Mouse (Mus musculus) heart, embryonic 10.5 days (tissue): ENCODE data around the gene Spp2. TPM values are rescaled to one million over a fixed set of nuclear protein-coding genes. Genes with fewer than 3 reads are reported as not detected.

Experiments used
- DNase-seq: peaks from one replicate; pipeline ENCODE4 v3.0.0-alpha.2; 2017; ENCODE audit warnings: low spot score
- H3K27ac ChIP-seq: fragments of 300-500 bp; sonication (generic); 2 replicates; pipeline ENCODE4 v1.5.1; 2016; ENCODE audit warnings: mild to moderate bottlenecking
- H3K27me3 ChIP-seq: fragments of 300-500 bp; sonication (generic); 2 replicates; pipeline ENCODE4 v1.6.1; 2016; ENCODE audit warnings: mild to moderate bottlenecking; ENCODE audit not compliant: poor library complexity, insufficient read depth, severe bottlenecking
- H3K36me3 ChIP-seq: fragments of 300-500 bp; sonication (generic); 2 replicates; pipeline ENCODE4 v1.6.1; 2016; ENCODE audit warnings: mild to moderate bottlenecking, moderate library complexity
- H3K4me1 ChIP-seq: fragments of 300-500 bp; sonication (generic); 2 replicates; pipeline ENCODE4 v1.6.1; 2016; ENCODE audit warnings: mild to moderate bottlenecking
- H3K4me3 ChIP-seq: fragments of 300-500 bp; sonication (generic); 2 replicates; pipeline ENCODE4 v1.5.1; 2016; ENCODE audit warnings: mild to moderate bottlenecking, moderate library complexity
- H3K9me3 ChIP-seq: fragments of 300-500 bp; sonication (generic); 2 replicates; pipeline ENCODE4 v1.6.1; 2016; ENCODE audit warnings: mild to moderate bottlenecking, moderate library complexity
- WGBS: fragments of 180-500 bp; shearing (Covaris S2); methylation state at CpG from one replicate; pipeline ENCODE4 v1.1.7; 2016; 5-methylcytosine and 5-hydroxymethylcytosine counted together
- polyA plus RNA-seq: library from polyadenylated mRNA; unstranded; fragments of >200 nt; fragmentation: Nextera tagmentation; extraction: Ambion mirVana; gene quantifications from 2 replicates; pipeline ENCODE4 v1.2.1, GENCODE M21; 2016

Gene Spp2
- 0.28 and 7.4 TPM in 2 replicates for polyA plus RNA-seq

DNA sequence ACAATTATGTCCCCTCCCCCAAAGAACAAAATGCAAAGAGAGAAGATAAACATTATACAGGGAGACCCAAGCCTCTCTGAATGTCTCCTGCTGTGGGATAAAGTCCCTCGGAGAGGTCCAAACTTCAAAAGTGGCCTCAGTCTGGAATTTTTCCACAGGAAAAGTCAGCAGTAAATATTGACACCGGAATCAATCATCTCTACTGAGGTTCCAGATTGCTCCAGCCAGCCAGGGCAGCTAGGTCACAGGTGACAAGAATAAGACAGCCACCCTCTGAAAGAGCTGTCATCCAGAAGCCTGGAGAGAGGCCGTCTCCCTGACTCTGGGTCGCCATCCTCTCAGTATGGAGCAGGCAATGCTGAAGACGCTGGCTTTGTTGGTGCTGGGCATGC is at the start of gene Spp2:
Spp2 (plus strand) TSS at position 155 of the 392 bp plus-strand sequence.
- no peaks in the 10 kb centered on the region for H3K9me3 ChIP-seq
- H3K27me3 ChIP-seq = no peaks in the 10 kb centered on the region
- H3K4me3 ChIP-seq = no peak within 1 kb of the TSS
- WGBS = 65% methylated on average over 5 of the region's 5 CpGs
- H3K4me1 ChIP-seq = no peaks in the 10 kb centered on the region
- DNase-seq = no peak
- H3K27ac ChIP-seq = no peak within 1 kb of the TSS
- no peaks in the 10 kb centered on the region for H3K36me3 ChIP-seq

DNA sequence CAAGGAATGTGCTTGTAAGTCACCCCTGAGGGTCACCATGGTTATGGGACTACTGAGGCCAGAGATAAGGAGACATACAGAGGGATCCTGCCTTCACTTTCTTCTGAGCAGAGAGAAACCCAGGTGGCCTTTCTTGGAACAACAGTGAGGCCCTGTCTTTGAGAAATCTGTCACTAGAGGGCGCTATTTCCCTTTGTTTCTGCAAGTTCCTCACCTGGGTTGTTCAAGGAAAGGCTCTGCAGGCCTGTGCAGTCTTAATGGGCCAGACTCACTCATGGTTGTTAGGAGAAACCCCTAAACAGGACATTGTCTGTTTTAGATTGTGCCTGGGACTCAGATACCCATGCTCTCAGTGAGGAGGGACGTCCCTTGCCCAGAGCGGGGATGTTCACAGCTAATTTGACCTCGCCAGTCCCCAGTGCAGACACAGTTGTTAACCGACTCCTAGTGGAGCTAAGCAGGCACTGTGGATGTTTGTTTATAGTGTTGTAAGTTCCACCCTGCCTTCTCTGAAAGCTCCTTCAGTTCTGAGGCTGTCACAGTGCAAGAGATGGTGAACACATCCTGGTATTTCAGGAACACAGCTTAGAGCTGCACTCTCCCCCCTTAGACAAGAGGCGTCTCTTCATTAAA is 49.2 kb upstream of the Spp2 start:
- Histone ChIP-seq H3K36me3 (no peaks in the 10 kb centered on the region), H3K4me1 (no peaks in the 10 kb centered on the region), H3K27me3 (no peaks in the 10 kb centered on the region), H3K9me3 (no peaks in the 10 kb centered on the region), H3K27ac (no peak overlapping the region), H3K4me3 (no peak overlapping the region)
- DNase-seq = no peak
- WGBS = 57% methylated on average over 6 of the region's 6 CpGs

DNA sequence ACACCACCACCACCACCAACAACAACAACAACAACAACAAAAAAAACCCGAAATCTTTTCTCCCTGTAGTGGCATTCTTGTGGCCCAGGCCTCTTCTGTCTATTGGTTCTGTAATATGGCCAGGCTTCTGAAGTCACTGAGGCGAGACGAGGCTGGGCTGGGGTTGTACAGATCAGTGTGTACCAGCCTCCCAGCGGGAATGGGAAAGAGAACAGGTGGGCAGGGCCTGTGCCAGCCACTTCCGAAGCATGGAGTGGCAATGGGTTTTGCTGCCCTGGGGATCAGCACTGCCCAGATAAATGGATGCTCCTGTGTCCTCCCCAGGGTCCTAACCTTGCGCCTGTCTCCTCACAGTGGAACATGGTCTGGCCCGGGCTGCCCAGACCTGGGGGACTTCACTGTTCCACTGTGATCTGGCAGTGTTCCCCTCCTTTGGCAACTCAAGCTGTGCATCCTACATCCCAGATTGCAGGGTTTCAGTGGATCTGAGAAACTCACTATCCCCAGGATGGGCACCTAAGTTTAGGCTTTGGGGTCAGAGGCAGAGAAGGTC is 48.6 kb upstream of the Spp2 start:
- no peaks in the 10 kb centered on the region for H3K36me3 ChIP-seq
- no peak overlapping the region for H3K27ac ChIP-seq
- DNase-seq = no peak
- 80% methylated on average over 7 of the region's 7 CpGs for WGBS
- H3K9me3 ChIP-seq = no peaks in the 10 kb centered on the region
- no peaks in the 10 kb centered on the region for H3K27me3 ChIP-seq
- H3K4me1 ChIP-seq = no peaks in the 10 kb centered on the region
- no peak overlapping the region for H3K4me3 ChIP-seq

DNA sequence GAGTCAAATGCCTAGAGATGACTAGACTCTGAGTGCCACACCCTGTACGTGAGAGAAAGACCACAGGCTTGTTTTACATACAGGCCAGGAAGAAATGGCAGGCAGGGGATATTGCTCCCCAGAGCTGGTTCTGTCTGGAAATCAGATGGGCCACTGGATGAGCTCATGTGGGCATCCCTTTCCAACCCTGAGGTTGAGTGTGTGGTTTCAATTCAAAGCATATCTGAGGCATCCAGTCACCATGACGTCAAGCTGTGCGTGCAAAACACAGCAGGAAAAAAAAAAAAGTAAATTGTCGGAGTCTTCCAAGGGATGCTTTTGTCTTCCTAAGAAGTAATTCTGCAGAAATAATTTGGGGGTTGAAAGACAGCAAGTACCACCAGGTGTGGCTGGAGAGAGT is 45.7 kb upstream of the Spp2 start:
- H3K4me1 ChIP-seq = no peaks in the 10 kb centered on the region
- H3K27ac ChIP-seq = no peak overlapping the region
- WGBS = 85% methylated on average over 4 of the region's 4 CpGs
- no peaks in the 10 kb centered on the region for H3K36me3 ChIP-seq
- H3K4me3 ChIP-seq = no peak overlapping the region
- H3K9me3 ChIP-seq = no peaks in the 10 kb centered on the region
- no peak for DNase-seq
- H3K27me3 ChIP-seq = no peaks in the 10 kb centered on the region

DNA sequence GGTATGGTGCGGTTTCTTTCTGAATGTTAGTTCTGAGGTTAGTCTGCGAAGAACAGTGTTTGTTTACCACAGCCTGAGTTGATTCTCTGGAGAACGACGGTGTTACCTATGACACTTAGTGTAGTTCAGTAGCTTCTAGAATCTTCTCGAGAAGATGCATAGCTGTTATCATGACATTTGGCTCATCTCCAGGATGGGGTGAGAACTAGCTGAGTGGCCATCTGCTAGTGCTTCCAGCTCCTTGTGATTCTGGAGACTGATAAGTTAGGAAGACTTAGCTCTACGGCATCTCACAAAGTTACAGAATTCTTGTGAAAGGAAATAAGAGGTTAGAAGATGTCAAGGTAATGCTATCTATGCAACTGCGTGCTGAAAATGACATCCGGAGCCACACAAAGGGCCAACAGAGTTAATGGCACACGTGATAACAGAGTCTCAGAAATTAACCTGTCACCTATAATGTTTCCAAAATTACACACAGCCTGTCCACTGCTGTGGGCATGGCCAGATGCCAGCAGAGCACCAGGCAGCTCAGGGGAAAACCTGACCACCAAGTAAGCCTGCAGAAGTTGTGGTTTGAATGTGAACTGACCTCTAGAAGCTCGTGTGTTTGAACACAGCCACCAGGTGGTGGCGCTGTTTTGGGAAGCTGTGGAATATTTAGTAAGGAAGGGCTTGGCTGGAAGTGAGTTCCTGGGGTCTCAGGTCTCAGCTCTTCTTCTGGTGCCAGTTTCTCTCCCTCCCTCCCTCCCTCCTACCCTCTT is 39.7 kb upstream of the Spp2 start:
- Histone ChIP-seq H3K9me3 (no peaks in the 10 kb centered on the region), H3K4me3 (no peak overlapping the region), H3K36me3 (no peaks in the 10 kb centered on the region), H3K4me1 (no peaks in the 10 kb centered on the region; the same call in 1 of the 2 replicates), H3K27me3 (no peaks in the 10 kb centered on the region), H3K27ac (no peak overlapping the region)
- 74% methylated on average over 11 of the region's 11 CpGs for WGBS
- no peak for DNase-seq

DNA sequence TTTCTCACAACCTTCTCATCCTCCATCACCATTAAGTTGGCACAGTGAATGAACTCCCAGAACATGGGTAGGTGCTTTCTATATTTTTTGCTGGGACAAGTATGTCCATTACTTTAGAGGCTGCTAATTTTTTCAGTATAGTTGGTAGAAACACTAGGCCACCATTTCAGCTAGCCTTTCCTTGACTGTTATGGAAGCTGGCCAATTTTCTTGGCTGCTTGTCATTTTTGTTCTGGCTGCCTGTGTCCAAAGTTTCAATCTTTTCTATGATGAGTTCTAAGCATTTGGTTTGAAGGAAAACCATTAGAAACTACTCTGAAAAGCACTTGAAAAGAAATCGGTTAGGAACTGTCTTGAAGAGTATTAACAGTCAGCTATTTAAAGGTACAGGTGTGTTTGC is 28.3 kb upstream of the Spp2 start:
- H3K36me3 ChIP-seq = no peaks in the 10 kb centered on the region
- H3K4me1 ChIP-seq = no peaks in the 10 kb centered on the region
- H3K27ac ChIP-seq = no peak overlapping the region
- H3K27me3 ChIP-seq = no peaks in the 10 kb centered on the region
- DNase-seq = no peak
- H3K4me3 ChIP-seq = no peak overlapping the region
- no peaks in the 10 kb centered on the region for H3K9me3 ChIP-seq
- WGBS = 88% methylated on average over 1 of the region's 1 CpGs

DNA sequence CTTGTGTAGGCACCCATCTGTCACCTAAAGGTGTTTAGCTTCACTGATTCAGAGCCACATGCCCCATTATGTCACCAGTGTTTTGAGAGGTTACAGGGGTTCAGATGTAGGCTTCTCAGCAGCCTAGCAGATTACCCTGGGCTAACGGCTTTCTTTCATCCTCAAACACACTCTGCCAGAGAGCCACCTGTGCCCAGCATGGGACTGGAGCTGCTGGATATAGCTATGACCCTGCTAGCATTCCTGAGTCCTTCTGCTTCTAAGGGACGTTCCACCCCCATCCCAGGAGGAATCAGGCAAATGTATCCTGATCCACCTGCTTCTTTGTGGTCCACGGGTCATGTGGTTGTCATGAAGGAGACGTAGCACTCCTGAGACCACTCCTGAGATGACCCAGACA is 15.1 kb upstream of the Spp2 start:
- WGBS = 64% methylated on average over 4 of the region's 4 CpGs
- no peaks in the 10 kb centered on the region for H3K4me1 ChIP-seq
- no peak overlapping the region for H3K27ac ChIP-seq
- no peak for DNase-seq
- no peaks in the 10 kb centered on the region for H3K9me3 ChIP-seq
- no peaks in the 10 kb centered on the region for H3K27me3 ChIP-seq
- no peaks in the 10 kb centered on the region for H3K36me3 ChIP-seq
- H3K4me3 ChIP-seq = no peak overlapping the region

DNA sequence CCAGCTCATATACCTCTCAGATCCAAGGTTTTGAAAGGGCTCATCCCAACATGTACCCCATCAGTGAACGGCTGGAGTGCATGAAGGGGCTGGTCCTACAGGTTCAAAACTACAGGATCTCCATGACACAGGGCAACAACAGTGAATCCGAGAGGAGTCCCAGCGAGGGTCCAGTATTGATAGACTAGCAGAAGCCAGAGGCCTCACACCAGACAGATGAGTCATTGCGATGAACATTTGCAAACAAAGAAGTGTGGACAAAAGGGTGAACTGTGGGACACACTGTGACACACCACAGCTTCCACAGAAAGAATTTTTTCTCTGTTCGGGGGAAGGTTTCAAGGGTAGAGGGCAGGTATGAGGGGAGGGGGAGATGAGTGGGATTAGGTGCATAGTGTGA is 13.4 kb upstream of the Spp2 start:
- Histone ChIP-seq H3K4me1 (no peaks in the 10 kb centered on the region), H3K27me3 (no peaks in the 10 kb centered on the region), H3K36me3 (no peaks in the 10 kb centered on the region), H3K4me3 (no peak overlapping the region), H3K27ac (no peak overlapping the region), H3K9me3 (no peaks in the 10 kb centered on the region)
- DNase-seq = no peak
- 81% methylated on average over 5 of the region's 5 CpGs for WGBS

DNA sequence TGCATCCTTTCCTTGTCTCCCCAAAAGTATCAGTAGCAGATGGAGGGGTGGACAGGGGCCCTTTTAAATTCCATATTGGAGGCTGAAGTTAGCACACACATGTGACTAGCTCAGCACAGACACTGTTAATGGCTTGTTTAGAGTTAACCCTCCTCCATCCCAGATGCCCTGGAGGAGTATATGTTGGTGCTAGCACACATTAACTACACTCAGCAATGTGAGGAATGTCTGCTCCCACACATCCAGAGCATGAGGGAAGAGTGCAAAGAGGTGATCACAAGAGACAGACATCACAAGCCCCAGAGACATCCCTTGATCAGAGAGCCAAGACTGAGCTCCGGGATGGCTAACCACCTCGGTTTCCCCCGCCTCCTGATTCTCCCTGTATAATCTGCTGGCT is 3.4 kb upstream of the Spp2 start:
- DNase-seq = no peak
- Histone ChIP-seq H3K4me1 (peaks cover 12% of the 10 kb centered on the region), H3K4me3 (no peak overlapping the region), H3K27me3 (no peaks in the 10 kb centered on the region), H3K9me3 (no peaks in the 10 kb centered on the region), H3K27ac (no peak overlapping the region), H3K36me3 (no peaks in the 10 kb centered on the region)
- 61% methylated on average over 3 of the region's 3 CpGs for WGBS

DNA sequence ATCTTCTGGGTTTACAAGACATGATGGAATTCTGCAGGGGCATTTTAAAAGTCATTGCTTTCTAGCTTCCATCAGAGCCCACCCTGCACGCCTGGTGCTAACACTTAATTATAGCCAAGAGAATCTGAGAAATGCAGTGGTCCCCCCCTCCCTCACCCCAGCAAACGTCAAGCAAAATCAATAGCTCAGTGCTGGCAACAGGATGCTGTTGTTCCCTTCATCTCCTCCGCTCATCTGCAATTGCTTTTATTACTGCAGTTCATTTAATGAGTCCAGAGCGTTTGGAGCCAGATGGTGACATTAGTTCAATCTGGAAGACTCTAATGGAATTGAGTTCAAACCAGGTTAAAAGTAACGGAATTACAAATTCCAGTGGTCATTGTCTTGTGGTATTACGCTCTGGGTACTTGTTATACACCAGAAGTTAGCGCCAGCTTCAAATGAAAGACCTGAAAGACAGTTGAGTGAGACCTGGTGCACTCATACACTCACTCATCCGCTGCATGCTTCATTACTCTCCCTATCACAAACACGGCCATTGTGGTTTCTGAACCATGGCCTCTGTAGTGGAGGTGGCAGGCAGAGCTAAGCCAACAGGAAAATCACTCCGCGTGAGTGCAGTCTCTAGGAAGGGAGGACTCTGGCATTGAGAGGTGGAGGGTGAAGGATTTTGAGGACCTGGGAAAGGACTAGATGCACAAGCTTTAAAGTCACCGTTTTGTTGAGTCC is 519 bp upstream of the Spp2 start:
- no peaks in the 10 kb centered on the region for H3K27me3 ChIP-seq
- no peak for DNase-seq
- H3K4me3 ChIP-seq = no peak overlapping the region
- H3K36me3 ChIP-seq = no peaks in the 10 kb centered on the region
- WGBS = 75% methylated on average over 12 of the region's 12 CpGs
- no peaks in the 10 kb centered on the region for H3K4me1 ChIP-seq
- H3K27ac ChIP-seq = no peak overlapping the region
- H3K9me3 ChIP-seq = no peaks in the 10 kb centered on the region

DNA sequence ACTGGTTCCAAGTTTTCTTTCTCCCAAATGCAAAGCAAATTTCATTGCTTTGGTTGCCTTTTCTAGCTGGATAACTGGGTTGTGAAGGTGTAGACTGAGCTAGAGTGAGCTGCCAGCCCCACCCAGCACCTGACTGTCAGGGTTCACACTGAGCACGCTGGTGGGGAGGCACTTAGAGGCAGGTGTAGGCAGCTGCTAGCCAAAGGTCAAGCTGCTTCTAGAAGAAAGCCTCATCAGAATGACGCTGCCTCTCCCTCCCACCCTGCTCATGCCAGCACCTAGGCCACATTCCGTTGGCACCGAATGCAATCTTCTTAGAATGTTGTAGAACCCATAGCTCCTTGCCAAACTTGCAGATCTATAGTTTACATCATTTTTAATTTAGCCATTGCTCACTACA is 1.6 kb downstream of the Spp2 start:
- H3K4me3 ChIP-seq = no peak overlapping the region
- no peaks in the 10 kb centered on the region for H3K4me1 ChIP-seq
- H3K36me3 ChIP-seq = no peaks in the 10 kb centered on the region
- DNase-seq = no peak
- no peaks in the 10 kb centered on the region for H3K27me3 ChIP-seq
- WGBS = 85% methylated on average over 4 of the region's 4 CpGs
- no peak overlapping the region for H3K27ac ChIP-seq
- H3K9me3 ChIP-seq = no peaks in the 10 kb centered on the region

DNA sequence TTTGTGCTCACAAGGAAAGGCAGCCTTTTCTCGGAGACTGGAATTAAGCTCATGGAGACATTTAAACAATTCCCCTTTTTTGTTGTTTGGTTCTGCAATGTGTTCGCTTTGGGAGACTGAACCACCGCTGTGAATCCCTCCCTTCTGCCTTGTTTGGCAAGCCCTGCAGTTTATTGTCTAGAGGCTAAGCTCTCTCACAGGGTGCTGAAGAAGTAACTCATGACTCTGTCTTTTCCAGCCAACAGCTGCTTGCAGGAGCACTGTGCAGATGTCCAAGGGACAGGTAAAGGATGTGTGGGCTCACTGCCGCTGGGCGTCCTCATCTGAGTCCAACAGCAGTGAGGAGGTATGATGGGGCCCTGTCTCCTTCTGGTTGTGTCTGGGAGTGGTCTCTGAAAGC is 5.3 kb downstream of the Spp2 start:
- H3K4me3 ChIP-seq = no peak overlapping the region
- WGBS = 85% methylated on average over 5 of the region's 5 CpGs
- H3K9me3 ChIP-seq = no peaks in the 10 kb centered on the region
- H3K4me1 ChIP-seq = no peaks in the 10 kb centered on the region
- no peaks in the 10 kb centered on the region for H3K27me3 ChIP-seq
- H3K36me3 ChIP-seq = no peaks in the 10 kb centered on the region
- no peak for DNase-seq
- no peak overlapping the region for H3K27ac ChIP-seq

DNA sequence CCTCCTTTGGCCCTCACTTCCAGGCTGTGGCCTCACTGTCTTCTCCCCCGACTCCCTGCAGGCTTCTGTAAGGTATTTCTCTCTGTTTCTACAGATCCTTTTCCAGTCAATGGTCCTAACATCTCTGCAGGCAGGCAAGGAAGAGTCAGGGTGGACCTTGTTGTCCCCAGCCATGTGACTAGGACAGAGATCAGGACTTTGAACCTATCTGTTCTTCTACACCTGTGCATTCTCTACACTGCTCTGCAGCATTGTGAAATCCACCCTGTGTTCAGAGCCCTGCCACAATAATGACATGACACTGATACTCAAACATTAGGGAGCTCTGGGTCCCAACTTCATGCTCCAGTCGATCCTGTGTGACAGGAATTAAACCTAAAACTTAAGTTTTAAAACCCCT is 12.2 kb downstream of the Spp2 start:
- no peak for DNase-seq
- no peaks in the 10 kb centered on the region for H3K4me1 ChIP-seq
- no peak overlapping the region for H3K27ac ChIP-seq
- H3K27me3 ChIP-seq = no peaks in the 10 kb centered on the region
- no peak overlapping the region for H3K4me3 ChIP-seq
- 53% methylated on average over 2 of the region's 2 CpGs for WGBS
- no peaks in the 10 kb centered on the region for H3K36me3 ChIP-seq
- H3K9me3 ChIP-seq = no peaks in the 10 kb centered on the region
